Mouse (Mus musculus) gastrocnemius, postnatal 4 days (tissue): ENCODE results near the gene Khdc3. TPM values are rescaled to one million over a fixed set of nuclear protein-coding genes. Genes with fewer than 3 reads are reported as not detected.
"Not testable (repeated sequence)": the region's sequence is repeated elsewhere in the genome, so short reads cannot be mapped to it uniquely, and the experiment has no call there.

Experiments used
- DNase-seq, 2 experiments: peaks; one replicate each; pipeline ENCODE4 v3.0.0; 2021 to 2022; ENCODE audit warnings: low spot score in 2 of 2, mixed read lengths in 2 of 2
- long read RNA-seq, 2 experiments: library from polyadenylated mRNA; stranded (forward); transcript quantifications; one replicate each; pipeline ENCODE4 v2.0.0; 2021
- total RNA-seq, 2 experiments: library from RNA; stranded (reverse); gene quantifications; 2 replicates each; pipeline ENCODE4 v1.2.3; 2021

Gene Khdc3
- total RNA-seq = not detected
- long read RNA-seq, experiment 1 = 0 reads
- long read RNA-seq, experiment 2 = 0 reads

DNA sequence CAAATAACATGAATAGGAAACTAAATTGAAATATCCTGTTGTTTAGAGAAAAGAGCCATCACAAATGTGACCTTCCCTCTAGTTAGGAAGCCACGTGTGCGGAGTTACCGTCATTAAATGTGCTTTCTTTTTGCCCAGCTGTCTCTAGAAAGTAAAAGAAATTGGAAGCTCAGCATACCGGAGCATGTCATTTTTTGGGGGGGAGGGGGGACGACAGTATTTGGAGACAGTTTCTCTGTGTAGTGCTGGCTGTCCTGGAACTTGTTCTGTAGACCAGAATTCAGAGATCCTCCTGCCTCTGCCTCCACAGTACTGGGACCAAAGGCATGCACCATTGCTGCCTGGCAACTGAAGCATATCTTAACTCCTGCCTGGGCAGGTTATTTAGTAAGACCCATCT lies at the start of gene Khdc3:
TSS of gene Khdc3 (plus strand) at position 301 of the 400 bp plus-strand sequence.
- no peak for DNase-seq

DNA sequence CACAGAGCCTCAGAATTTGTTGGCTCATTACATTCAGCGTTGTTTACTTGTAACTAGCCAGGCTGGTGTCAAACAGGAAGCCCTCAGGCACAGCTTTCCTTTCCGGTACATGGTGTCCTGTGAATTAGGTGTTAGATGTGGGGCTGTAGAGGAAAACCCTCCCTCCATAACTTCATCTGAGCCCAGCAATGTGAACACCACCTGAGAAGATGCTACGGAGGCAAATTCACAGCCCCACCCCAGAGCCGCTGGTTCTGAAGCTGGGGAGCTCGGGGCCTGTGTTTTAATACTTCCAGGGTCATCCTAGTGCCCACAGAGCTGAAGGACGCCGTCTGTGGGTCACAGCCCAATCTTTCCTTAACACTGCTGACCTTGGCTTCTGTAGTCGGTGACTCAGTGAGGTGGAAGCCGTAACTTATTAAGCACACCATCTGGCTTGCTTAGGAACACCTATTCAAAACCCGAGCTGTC lies 46.2 kb upstream of the Khdc3 start:
- no peak for DNase-seq

DNA sequence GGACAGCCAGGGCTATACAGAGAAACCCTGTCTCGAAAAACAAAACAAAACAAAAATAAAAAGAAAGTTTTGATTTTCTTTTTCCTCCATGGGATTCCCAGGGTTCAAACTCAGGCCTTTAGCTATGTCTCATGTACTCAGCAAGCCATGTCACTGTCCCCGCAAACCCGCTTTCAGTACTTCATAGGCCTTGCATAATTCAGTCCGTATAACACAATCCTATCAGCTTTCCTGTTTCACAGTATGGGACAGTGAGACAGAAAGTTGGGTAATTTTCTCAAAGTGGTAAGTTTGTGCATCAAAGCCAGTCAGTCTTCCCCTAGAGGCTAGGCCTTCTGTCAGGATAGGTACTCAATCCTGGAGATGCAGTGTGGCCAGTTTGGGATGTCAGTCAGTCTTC lies 42.4 kb upstream of the Khdc3 start:
- DNase-seq = no peak

DNA sequence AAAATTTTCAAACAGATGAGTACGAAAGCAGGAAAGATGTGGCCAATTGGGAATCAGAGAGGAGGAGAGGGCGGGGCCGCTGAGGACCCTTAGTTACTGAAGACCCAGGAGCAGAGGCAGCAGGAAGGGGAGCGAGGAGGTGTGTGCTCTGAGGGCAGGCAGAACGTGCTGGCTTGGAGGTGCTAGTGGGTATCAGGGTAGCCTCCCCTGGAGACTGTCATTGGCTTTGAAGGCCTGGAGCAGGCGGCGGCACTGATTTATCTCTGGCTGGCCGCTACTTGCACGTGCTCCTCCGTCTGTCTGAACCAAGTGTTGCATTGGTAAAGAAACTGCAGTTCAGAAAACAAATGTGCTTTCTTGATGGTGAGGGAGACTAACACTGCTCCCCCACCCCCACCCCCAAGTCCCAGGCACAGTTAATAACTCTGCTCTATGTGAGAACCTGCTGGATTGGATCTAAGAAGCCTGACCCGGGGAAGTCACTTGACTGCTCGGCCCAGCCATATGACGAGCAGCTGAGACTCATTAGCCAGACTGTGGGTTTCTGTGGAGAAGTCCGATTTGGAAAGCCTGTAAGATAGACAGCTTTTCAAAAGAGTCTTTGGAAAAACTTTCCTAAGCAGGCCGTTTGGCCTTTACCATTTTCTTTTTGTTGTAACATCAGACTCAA lies 37.9 kb upstream of the Khdc3 start:
- DNase-seq = no peak

DNA sequence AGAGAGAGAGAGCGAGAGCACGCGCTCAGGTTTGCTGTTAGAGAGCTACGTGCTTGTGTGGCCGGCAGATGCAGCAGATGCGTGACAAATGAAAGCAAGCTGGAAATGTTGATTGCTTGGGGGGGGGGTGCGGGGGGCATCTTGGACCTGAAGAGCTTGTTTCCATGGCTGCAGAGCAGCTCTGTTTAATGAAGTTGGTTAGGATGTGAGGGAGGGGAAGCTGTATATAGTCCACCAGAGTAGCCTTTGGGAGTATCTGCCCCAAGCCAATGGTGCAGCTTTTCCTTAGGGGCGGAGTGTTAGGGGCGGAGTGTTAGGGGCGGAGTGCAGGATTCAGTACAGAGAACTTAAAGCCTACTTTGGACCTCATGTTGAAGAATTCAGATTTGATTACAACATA lies 34.5 kb upstream of the Khdc3 start:
- no peak for DNase-seq

DNA sequence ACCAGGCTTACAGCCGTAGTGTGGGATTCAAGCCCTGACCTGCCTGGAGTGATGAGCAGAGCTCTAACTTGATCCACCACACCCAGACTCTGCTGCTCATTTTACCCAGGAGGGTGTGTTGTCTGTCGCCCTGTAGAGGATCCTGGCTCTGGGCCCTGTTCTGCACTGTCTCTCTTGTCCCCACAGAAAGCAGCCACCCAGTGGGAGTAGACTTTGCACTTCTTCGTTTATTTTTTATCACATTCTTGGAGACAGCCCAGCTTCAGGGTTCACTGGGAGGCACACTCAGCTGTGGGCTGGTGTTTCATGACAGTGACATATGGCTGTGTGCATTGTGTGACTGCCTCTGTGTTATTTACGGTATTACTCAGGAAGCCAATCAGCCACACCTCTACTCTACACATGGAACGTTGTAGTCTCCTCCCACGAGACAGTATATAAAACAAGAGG lies 33.4 kb upstream of the Khdc3 start:
- no peak for DNase-seq

DNA sequence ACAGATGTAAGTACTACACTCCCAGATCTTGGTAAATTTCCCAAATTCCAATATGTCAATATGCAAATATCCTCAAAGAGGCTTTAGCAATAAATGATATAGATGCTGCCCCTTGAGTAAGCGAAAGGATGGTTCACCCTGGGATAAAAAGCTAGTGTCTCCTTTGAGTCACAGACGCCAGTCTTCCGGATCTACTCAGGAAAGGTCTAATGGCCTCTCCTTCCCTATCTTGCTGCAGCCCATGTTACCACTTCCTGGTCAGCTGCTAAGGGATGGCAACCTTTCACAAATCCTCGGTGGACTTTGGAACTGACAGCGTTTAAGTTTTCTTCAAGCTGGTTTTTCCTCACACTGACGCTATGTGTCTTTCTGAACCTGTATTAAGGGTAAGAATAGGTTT lies 32.9 kb upstream of the Khdc3 start:
- DNase-seq = no peak

DNA sequence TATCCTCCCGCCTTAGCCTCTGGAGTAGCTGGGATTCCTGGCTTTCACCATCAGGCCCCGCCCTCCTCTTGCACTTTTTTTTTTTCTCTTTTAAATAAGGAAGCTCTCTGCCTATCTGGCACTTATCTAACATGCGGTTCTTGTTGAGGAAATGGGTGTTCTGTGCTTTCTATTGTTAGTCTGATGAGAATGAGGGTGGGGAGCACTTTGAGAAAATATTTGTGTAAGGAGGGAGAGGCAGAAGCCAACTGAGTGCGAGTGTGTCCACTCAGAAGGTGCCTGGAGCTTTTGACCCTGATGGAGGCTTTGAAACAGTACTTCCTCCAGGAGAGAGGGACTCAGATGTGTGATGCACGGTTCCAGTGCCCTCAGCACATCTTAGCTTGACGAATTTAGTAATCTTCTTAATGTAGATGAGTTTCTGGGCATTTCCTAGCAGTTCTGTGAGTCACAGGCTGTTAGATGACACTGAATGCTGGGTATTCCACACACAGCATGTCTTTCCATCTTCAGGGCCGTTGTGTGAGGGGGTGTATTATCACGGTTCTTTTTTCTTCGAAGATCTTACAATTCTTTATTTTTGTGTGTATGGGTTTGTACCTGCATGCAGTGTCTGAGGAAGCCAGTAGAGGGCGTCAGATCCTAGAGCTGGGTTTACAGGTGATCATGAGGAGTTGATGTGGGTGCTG lies 30.5 kb upstream of the Khdc3 start:
- no peak for DNase-seq

DNA sequence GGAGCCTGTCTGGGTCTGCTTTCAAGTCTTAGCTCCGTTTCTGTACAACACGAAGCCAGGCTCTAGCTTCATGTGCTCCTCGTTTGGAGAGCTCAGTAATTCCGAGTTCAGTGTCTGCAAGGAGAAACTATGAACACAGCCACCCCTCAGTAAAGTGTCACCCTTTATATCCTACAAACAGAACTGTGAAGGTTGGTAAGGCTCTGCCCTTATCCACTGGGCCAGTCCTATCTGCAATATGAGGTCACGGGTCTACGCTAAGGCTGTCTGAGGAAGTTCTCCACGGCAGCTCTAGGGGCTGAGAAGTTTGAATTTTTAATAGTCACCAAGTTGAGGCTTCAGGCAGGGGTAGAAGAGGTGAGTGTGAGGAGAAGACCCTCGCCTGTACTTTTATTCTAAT lies 29.2 kb upstream of the Khdc3 start:
- DNase-seq = no peak

DNA sequence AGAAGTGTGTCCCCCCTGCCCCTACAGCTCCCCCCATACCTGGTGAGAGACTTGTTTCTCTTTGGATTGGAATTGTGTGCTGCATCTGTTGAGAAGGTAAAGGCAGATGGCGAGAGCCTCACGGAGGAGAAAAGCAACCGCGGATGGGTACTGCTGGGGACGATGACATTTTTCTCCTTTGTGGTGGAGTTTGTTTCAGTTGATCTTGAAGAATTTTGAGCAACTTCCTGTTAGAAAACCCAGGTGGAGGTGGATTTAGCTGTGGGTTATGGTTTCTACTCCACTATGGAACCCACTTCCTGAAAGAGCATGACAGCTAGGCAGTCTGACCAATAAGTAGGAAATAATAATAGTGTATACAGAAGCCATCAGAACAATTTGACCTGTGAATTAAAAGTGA lies 28.5 kb upstream of the Khdc3 start:
- DNase-seq = no peak

DNA sequence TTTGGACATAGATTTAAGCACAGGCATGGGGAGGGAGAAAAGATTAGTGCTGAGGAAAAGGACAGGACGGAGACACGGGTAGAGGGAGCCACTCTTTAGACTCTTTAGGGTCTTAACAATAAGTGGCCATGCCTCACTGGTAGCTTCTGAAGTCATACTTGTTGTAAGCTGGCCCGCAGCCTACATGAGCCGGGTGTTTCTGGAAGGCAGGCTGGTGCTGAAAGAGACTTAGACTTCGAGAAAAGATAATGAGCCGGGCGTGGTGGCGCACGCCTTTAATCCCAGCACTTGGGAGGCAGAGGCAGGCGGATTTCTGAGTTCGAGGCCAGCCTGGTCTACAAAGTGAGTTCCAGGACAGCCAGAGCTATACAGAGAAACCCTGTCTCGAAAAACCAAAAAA lies 22.3 kb upstream of the Khdc3 start:
- DNase-seq = not testable (repeated sequence)

DNA sequence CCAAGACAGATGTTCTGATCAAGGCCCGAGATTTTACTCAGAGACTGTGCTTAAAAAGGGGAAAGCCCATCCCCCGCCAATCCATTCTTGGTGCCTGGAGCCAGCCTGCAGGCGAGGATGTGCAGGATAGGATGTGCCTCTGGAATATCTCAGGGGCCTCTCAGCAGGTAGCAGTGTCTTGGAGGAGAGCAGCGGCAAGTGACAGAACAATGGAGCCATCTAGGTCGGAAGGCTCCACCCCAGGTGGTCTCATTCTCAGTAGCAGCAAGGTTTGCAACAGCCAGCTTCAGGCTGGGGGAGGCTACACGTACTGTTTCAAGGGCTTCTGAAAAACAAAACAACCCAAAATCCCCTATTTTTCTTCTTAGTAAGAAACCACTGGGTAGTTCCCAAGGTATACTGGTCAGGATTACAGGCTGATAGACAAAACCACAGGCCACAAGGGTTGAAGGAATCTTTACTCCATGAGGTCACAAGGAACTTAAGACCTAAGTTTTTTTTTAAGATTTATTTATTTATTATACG lies 21.8 kb upstream of the Khdc3 start:
- no peak for DNase-seq

DNA sequence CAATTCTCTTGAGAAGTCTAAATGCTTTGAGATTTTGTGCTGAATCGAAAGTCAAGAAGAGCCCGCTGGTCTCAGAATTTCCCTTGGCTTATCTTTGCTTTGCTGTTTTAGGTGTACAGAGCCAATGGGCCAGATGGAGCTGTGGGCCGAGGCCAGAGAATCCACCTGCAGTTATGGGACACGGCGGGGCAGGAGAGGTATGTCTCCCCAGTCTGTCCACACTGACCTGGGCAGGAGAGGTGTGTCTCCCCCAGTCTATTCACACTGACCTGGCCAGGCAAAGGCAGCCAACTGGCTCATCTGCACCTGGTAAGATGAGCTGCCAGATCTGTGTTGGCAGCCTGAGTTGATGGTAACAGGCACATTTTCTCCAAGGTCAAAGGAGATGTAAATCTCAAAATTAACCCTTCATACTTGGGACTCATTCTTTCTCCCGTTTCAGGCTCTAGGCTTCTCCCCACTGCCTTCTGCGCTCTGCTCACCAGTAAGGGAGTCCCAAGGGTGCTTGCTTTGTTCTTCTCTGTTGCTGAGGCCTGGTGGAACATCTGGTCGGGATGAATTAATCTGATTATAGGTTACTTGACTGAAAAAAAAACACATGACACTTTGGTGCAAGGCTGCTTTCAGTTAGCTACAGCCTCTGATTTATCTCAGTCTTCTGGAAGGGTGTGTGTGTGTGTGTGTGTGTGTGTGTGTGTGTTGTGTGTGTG lies 19.2 kb upstream of the Khdc3 start:
- no peak for DNase-seq

DNA sequence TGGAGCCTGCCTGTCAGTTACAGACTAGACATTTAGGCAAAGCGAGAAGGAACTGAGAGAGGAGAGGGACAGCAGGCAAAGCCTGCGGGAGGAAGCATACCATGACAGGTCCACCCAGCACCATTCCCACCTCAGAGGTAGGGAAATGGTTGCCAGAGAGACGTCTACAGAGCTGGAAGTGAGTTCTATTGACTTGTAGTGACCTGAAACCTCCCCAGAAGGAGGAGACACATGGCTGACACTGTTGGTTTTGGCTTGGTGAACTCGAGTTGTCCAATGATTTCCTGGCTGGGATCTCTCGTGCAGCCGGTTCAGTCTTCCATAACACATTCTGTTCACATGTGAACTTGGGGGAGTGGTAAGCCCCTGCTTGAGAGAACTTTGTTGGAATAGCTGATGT lies 17.7 kb upstream of the Khdc3 start:
- no peak for DNase-seq

DNA sequence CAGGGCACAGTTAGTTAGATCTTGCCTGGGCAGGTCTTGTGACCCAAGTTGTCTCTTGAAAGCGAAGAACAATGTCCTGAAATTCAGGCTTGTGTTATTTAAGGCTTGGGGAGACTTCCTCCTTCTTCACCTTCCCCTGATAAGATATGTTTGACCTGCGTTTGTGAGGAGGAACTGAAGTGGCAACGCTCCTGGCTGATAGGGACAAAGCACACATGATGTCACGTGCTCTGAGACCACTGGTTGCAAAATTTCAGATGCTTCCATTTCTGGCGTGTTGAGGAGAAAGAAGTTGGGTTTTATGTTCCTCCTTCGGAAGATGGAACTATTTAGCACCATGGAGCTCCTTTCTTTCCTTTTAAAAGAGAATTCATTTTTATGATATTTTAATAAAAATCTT lies 15.8 kb upstream of the Khdc3 start:
- no peak for DNase-seq

DNA sequence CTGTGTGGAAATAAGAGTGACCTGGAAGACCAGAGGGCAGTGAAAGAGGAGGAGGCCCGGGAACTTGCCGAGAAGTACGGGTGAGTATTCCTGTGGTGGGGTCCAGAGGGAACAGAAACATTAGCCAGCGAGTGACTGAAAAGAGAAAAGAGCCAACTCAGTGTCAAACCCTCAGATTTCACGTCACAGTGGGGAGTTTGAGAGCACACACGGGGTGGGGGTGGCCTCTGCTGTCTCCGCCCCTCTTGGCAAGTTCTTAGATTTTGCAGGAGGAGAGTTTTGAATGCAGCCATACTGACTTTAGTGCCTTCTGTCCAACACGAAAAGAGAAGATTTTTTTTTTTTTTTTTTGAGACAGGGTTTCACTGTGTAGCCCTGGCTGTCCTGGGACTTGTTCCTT lies 14.5 kb upstream of the Khdc3 start:
- no peak for DNase-seq

DNA sequence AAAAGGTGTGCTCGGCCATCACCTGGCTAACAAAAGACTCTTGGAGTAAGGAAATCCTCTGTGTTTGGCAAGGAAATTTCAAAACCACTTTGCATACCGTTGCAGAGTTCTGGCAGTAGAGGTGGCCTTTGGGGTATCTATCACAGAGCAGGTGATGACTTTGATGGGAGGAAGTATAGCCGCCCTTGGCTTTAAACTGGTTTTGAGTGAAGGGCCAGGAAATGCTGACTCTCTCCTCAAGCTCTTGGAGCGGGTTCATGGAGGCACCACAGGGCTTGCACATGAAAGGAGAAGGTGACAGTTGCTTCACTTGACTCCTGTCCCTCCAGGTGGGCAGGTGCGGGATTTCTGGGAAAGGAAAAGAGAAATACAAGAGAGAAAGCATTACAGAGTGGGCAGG lies 14.1 kb upstream of the Khdc3 start:
- DNase-seq = no peak

DNA sequence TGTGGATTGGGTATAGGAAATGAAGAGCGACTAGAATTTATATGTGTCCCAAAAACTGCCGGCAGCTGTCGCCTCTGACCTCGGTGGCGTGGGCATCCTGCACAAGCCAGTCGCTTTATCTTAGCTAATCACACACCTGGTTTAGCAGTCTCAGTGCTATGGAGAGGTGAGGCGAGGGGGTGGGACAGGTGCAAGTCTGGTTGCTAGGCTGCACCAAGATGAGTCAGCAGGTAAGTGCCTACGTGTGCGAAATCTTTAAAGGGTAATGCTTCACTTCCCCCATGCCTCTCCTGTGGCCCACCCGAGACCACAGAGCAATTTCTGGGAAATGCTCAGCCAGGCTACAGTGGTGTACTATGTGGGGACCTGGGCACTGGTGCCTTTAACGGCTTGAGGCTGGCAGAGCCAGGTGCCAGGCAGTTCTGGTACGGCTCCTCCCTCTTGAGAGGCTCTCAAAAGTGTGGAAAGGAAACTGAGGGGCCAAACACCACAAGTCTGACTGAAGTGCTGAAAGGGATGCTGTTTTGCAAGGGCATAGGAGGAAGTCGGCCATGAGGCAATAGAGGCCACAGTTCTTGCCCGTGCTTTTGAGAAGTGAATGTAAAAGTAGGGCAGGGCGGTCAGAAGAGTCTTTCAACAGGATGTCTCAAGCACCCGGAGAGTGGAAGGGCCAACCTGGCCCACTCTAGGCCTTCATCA lies 12.3 kb upstream of the Khdc3 start:
- no peak for DNase-seq

DNA sequence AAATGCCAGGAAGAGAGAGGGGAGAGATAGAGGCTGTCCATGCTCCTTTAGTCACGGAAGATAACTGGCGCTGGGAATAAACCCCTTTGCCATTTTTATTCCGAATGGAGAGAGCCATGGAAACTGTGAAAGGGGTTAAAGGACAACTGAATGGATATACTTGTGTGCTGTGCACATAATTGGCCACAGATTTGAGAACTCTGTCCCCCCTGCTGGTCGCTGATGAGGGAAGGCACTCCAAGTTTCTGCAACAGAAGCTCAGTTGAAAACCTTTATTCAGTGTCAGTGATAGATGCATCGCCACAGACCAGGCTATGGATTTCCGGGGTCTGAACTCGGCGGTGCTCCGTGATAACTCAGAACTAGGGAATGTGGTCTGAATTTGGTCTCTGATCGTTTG lies 11.5 kb upstream of the Khdc3 start:
- no peak for DNase-seq

DNA sequence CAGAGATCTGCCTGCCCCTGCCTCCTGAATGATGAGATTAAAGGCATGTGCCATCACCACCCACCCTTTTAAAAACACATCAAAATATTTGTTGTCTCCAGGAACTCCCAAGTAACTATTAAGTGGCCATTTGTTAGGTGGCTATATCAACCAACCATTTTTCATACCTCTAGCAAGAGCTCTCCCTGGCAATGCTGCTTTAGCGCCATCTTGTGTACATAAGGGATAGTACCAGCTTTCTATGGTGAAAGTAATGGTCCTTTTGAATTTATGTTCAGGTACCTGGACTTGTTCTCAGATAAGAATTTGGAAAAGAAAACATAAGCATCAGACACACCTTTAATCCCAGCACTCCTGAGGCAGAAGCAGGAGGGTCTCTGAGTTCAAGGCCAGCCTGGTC lies 9.9 kb upstream of the Khdc3 start:
- no peak for DNase-seq

DNA sequence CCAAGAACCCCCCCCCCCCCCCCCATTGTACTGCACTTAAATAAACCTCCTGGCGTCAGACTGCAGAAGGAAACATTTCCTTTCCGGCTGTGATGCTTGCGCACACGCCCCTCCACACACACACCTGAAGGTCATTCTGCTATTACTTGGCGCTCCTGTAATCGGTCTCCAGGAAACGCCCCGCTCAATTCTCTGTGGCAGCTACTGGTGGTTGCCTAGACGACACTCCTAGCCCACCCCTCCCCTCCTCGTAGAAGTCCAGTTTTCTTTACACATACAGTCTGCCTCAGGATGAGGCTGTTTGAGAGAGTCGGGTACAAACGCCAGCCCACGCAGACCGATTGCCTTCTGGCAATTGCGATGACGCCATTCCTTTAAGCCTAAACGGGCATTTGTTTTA lies 7.1 kb upstream of the Khdc3 start:
- DNase-seq = no peak
